Mouse (Mus musculus): ENCODE measurements around the gene Hal.
"Not testable (repeated sequence)": the region's sequence is repeated elsewhere in the genome, so short reads cannot be mapped to it uniquely, and the experiment has no call there.

Hal gene

DNA sequence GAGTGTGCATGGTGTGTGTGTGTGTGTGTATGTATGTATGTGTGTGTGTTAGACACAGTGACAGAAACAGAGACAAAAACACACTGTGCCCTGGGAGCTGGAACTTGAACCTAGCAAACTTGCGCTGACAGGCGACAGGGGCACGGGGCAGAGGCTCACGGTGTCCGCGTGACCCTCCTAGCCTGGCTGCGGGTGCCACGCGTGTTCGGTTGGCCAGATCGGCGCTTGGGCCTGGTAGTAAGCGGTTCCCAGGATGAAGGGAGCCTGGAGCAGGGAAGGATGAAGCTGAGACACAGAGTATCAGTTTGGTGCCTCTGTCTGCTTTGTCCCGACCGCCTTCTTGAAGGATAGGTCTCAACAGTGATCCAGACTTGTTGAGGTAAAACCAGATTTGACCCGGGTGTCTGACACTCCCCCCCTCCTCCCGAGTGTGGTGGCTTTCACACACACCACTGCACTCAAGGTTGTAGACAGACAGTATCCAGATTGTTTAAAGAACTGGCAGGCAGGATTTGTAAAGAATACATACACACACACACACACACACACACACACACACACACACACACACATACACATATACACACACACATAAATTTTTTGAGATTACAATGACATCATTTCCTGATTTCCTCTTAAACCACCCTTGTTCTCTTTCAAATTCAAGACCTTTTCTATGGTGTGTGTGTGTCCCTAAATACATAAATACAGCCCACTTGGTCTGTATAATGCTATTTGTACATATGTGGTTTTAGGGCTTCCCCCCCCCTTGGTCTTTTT lies 52.1 kb downstream of the Hal start, which contains the start of gene Ccdc38:
Gene Ccdc38 (plus strand): TSS at position 202 of the 780 bp plus-strand sequence.
- CTCF ChIA-PET, result interaction anchor here in 3 of 4 experiments (0.5 to 2.1 kb wide), 8 partner anchors 8 to 1018 kb away, joined by 3 to 15 read pairs (median 4); no protein-coding TSS in a partner anchor
- POLR2A ChIA-PET, result interaction anchor here in 3 of 4 experiments (0.9 to 2.5 kb wide), 8 partner anchors 9 to 108 kb away, joined by 3 to 8 read pairs (median 6); no protein-coding TSS in a partner anchor

DNA sequence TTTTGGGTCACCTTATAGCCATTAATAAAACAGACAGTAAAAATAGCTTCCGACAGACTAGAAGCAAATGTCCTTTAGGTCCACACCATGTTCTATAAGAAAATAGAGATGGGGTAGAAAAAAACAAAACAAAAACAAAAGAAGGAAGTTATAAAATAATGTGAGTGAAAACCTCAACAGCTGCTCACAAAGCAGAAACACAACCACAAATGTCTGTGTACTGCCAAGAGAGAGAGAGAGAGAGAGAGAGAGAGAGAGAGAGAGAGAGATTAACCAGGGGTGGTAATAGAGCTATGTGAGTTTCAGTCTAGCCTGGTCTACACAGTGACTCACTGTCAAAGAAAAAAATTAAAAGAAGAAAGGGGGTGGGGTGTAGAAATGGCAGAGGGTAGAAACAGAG lies 53.0 kb downstream of the Hal start:
- CTCF ChIA-PET, result interaction anchor here in 1 of 4 experiments (0.6 kb wide), 1 partner anchor 31 kb away, joined by 13 read pairs; no protein-coding TSS in a partner anchor
- POLR2A ChIA-PET, result interaction anchor here in 3 of 4 experiments (0.6 to 2.5 kb wide), 5 partner anchors 26 to 153 kb away, joined by 3 to 8 read pairs (median 3); partner anchors contain the start of gene Lta4h (in 1 of the 3)

DNA sequence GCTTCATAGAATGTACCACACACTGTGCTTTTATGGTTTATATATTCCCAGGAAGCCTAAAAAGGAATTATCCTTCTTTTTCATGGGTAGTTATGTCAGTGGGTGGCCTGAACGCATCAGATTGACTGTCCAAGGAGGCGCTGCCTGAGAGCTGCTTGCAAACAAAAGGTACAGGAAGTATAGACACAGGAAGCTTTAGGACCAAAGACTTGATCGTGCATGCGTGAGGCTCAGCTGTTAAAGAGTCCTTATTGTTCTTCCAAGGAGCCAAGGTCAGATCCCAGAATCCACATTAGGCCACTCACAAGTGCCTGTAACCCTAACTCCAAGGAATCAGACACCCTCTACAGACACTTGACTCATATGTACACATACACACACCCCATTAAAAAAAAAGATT lies 53.8 kb downstream of the Hal start:
- POLR2A ChIA-PET, result interaction anchor here (0.6 to 2.5 kb wide), 7 partner anchors 14 to 277 kb away, joined by 3 to 13 read pairs (median 3); partner anchors contain the start of gene Lta4h (in 1 of the 4)
- CTCF ChIA-PET, result interaction anchor here in 2 of 4 experiments (0.5 to 0.7 kb wide), 2 partner anchors 18 to 56 kb away, joined by 3 to 5 read pairs; no protein-coding TSS in a partner anchor

DNA sequence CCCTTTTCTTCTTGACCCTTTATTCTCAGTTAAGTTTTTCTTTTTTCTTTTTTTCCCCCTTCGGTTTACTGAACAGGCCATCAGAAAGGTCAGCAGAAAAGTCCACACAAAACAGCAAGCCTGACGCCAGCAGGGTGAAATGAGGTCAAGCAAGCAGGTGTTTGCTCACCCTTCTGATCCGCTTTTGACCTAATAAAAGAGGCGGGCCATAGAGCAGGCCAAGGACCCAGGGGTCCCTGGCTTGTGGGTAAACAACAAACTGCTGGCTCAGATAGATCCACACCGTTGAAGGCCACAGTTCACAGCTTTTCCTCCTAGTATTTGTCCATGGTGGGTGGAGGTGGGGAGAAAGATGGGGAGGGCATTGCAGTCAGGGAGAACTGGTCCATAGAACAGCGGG lies 54.6 kb downstream of the Hal start:
- CTCF ChIA-PET, result no interaction called here
- POLR2A ChIA-PET, result interaction anchor here in 1 of 4 experiments (1.1 to 2.5 kb wide), 3 partner anchors 44 to 277 kb away, joined by 3 to 8 read pairs (median 5); no protein-coding TSS in a partner anchor

DNA sequence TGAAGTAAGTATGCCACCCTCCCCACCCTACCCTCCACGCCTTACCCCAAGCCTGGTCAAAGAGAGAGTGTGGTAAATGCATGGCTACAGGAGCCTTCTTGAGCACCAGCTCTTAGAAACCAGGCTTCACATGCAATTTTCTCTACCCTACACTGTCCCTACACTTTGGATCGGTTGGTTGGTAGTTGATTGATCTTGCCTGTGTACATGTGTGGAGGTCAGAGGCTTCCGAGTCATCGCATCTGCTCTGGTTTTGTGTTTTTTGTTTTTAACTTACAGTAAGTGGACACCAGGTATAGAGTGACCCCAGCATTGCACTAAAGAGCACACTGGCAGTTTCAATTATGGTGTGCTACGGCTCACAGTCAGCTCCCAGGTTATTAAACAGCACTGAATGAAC lies 55.6 kb downstream of the Hal start:
- CTCF ChIA-PET, result no interaction called here
- POLR2A ChIA-PET, result interaction anchor here in 1 of 4 experiments (0.6 to 1.2 kb wide), 3 partner anchors 10 to 421 kb away, joined by 3 read pairs; no protein-coding TSS in a partner anchor

DNA sequence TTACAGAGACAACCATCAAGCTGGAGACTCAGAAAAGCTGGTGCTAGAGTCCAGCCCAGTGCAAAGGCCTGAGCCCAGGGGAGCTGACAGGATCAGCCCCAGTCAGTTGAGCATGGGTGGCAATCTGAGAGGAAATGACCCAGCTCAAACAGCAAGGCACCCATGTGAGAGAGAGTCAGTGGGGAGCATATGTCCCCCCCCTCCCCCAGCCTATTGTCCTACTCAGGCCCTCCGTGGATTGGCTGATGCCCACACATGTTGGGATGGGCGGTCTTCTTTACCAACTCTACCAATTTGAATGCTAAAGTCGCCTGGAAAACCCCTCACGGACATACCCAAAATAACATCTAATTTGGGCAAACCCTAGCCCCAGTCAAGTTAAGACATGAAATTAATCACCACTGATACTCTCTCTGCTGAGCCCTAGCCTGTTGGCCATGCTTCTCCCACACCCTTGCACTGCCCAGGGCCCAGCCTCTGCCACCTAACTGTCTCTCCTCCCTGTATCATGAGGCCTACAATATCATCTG lies 59.2 kb downstream of the Hal start:
- POLR2A ChIA-PET, result interaction anchor here in 2 of 4 experiments (1.6 to 2.6 kb wide), 4 partner anchors 12 to 42 kb away, joined by 4 to 17 read pairs (median 4); partner anchors contain the start of gene Snrpf (in 1 of the 2)

DNA sequence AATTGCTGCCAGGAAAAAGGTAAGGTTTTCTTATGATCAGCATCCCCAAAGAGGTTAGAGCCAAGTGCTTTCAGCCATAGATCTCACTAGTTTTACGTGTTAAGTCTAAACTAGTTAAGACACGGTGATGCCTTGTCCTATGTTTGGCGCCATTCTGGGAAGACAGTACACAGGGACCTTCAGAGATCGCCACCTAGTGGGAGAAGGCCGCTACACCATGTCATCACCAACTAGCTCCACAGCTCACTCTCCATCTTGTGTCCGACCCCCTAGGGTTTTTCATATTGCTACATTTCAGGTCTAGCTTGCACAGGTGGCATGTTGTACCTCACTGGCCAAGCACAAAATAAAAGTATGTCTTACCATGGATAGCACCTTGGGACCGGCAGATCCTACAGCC lies 60.4 kb downstream of the Hal start:
- ChIA-PET CTCF (interaction anchor here (0.5 to 5.6 kb wide), 43 partner anchors 9 to 519 kb away, joined by 3 to 48 read pairs (median 4); partner anchors contain the start of genes Amdhd1 (in 2 of the 4), Lta4h (in 2 of the 4), Ccdc38 (in 1 of the 4) and Cdk17 (in 1 of the 4)), POLR2A (interaction anchor here in 3 of 4 experiments (0.5 to 2.6 kb wide), 19 partner anchors 9 to 179 kb away, joined by 3 to 17 read pairs (median 4); partner anchors contain the start of genes Amdhd1 (in 3 of the 3), Lta4h (in 2 of the 3), Ccdc38 (in 1 of the 3) and Hal (in 1 of the 3))

More for the DNA sequence above, 59.2 kb downstream of the Hal start:
- CTCF ChIA-PET, result interaction anchor here in 3 of 4 experiments (0.6 to 5.6 kb wide), 6 partner anchors 8 to 445 kb away, joined by 3 to 48 read pairs (median 13); partner anchors contain the start of gene Amdhd1 (in 1 of the 3)

DNA sequence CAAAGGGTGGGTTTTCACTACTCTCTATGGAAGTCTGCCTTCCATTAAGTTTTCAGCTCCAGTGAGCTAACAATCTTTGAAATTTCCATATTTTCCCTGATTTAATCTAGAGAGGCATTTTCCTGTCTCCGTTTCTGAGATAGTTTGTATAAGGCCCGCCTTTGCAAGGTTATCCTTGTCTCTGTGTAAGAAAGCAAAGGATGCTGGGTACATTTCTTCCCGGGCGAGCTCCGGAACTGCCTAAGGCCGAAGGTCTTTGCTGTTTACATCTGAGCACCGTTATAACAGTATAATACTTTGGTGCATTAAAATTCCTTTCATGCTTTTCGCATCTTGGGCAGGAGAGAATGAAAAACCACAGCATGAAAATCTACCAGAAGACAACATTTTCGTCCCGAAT lies 61.3 kb downstream of the Hal start:
- ChIA-PET CTCF (interaction anchor here (0.5 to 5.6 kb wide), 35 partner anchors 10 to 547 kb away, joined by 3 to 48 read pairs (median 4); partner anchors contain the start of genes Amdhd1 (in 2 of the 4), Ccdc38 (in 1 of the 4) and Lta4h (in 1 of the 4)), POLR2A (interaction anchor here in 3 of 4 experiments (0.6 to 2.6 kb wide), 11 partner anchors 10 to 318 kb away, joined by 3 to 17 read pairs (median 5); partner anchors contain the start of genes Amdhd1 (in 3 of the 3) and Ccdc38 (in 1 of the 3))

DNA sequence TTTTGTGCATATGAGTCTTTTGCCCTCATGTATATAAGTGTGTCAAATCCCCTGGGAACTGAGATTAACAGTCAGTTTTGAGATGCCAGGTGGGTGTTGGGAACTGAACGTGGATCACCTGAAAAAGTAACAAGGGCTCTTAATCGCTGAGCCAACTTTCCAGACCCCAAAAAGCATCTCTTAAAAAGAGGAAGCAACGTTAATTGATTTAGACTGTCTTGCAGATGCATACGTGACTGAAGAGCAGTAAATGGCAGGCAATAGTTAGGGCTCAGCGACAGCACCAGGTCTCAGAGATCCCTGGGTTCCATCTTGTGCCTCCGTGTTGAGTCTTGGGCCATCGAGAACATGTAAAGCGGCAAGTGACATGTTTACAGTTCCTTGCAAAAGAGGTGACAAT lies 64.0 kb downstream of the Hal start:
- ChIA-PET CTCF (no interaction called here), POLR2A (no interaction called here)

DNA sequence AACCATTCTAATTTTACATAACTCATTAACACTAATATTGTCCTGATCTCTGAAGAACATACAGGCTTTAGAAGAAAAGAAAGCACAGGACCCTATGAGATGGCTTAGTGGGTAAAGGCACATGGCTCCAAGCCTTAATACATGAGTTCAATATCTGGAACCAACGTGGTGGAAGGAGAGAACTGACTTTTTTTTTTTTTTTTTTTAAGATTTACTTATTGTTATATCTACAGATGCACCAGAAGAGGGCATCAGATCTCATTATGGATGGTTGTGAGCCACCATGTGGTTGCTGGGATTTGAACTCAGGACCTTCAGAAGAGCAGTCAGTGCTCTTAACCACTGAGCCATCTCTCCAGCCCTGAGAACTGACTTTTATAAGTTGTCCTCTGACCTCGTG lies 69.4 kb downstream of the Hal start:
- POLR2A ChIA-PET, result not testable (repeated sequence)
- CTCF ChIA-PET, result interaction anchor here in 1 of 4 experiments (0.6 kb wide), 1 partner anchor 95 kb away, joined by 6 read pairs; no protein-coding TSS in a partner anchor

DNA sequence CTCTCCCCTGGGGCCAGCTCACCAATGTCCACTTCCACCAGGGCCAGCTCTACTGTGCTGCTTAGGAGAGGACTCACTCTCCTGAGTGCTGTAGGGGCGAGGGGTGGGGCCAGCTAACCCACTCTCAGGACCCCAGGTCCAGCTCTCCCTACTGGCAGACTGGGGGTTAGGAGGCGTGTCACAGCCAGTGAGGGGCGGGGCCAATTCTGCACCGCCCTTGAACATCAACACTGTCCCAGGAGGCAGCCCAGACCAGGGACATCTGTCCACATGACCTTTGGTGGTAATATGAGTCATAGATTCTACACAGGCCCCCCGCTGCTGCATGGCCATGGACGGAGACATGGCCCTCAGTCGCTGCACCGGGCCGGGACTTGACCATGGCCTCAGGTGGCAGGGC lies 71.2 kb downstream of the Hal start:
- POLR2A ChIA-PET, result interaction anchor here in 2 of 4 experiments (0.5 to 3.0 kb wide), 5 partner anchors 11 to 1835 kb away, joined by 3 to 17 read pairs (median 4); partner anchors contain the start of gene Ccdc38 (in 1 of the 2)
- CTCF ChIA-PET, result interaction anchor here in 3 of 4 experiments (0.6 to 2.0 kb wide), 11 partner anchors 10 to 260 kb away, joined by 3 to 21 read pairs (median 5); no protein-coding TSS in a partner anchor

DNA sequence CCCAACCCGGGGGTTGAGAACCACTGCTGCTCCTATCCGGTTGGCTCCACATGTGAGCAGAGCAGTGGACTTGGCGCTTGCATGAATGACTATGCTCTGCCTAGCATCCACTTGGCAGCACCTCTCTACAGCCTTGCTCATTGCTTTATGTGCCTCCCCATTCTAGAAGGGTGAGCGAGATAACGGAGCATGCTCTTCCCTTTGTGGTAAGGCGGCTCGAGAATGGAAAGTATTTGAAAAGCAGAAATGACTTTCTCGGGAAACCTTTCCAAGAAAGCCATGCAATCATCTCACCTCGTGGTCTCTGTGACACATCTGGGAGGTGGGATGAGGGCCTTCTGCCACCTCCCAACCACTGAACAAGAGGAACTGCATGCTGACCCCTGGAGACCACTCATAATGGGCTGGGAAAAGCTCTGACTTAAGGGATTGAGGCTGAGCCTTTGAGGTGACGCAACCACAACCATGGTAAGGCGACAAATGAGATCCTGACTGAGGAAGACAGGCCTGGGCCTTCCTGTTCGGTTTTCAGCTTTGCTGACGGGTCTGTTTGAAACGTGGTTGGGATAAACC lies 76.0 kb downstream of the Hal start:
- CTCF ChIA-PET, result interaction anchor here in 1 of 4 experiments (1.3 kb wide), 1 partner anchor 13 kb away, joined by 3 read pairs; no protein-coding TSS in a partner anchor
- POLR2A ChIA-PET, result no interaction called here

DNA sequence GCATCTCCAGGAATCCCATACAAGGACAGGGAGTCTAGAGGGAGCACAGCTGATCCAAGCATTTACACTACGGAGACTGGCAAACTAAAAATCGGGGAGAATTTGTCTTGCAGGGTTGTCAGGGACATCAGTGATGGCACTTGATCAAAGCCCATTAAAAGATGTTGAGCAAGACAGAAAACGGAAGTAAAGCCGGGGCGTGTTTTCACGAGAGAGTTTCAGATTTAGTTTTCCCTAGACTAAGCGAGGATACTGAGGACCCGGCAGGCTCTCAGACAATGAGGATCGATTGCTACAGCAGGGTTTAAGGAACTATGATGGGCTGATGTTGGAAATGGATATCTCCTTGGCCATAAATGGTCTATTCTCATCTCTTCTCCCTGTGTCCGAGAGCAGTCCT lies 78.5 kb downstream of the Hal start:
- ChIA-PET POLR2A (no interaction called here), CTCF (interaction anchor here in 1 of 4 experiments (1.2 kb wide), 1 partner anchor 18 kb away, joined by 4 read pairs; no protein-coding TSS in a partner anchor)

DNA sequence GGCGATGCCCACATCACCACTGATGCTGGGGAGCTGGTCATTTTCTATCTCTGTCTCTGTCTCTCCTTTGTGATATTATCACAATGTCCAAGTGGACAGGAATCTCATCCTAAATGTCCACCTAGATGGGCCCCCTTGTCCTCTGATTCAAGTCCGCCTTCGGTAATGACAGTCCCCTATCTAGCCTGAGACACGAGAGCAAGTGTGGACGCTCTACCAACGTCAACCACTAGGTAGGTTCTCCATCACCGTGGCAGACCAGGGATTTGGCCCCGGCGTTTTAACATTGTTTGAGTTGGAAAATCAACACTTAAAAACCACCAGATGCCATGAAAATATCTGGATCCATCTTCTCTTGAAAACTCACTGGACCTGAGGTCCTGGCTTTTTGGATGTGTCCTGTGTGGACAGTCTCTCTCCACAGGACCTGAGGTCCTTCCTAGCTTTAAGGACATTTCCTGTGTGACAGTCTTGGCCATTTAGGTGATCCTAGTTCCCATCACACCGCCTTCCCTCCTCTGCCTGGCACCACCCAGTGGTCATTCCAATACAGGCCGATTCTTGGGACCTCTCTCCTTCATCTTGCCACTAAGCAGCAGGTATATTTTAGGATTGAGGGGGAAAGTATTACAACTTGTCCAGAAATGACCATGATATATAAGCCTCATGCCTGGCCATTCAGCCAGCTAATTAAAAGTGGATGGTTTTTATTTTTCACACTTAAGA lies 79.4 kb downstream of the Hal start:
- POLR2A ChIA-PET, result interaction anchor here in 3 of 4 experiments (0.5 to 1.1 kb wide), 3 partner anchors 10 to 265 kb away, joined by 3 to 6 read pairs (median 3); no protein-coding TSS in a partner anchor

DNA sequence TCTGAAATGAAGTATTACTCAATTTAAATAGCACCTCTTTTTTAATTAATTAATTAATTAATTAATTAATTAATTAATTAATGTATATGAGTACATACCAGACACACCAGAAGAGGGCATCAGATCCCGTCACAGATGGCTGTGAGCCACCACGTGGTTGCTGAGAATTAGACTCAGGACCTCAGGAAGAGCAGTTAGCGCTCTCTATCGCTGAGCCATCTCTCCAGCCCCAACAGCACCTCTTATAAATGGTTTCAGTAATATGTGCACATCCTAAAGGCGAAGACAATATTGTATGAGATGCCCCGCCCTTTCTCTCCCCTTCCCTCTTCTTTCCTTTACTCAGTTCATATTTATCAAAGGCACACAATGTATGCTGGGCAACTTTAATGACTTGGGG lies 80.1 kb downstream of the Hal start:
- ChIA-PET POLR2A (interaction anchor here in 1 of 4 experiments (1.0 to 1.1 kb wide), 2 partner anchors 9 to 17 kb away, joined by 3 to 4 read pairs; no protein-coding TSS in a partner anchor), CTCF (interaction anchor here in 1 of 4 experiments (0.9 to 1.5 kb wide), 2 partner anchors 18 to 83 kb away, joined by 4 to 6 read pairs; no protein-coding TSS in a partner anchor)

More for the DNA sequence above, 79.4 kb downstream of the Hal start:
- CTCF ChIA-PET, result no interaction called here
